Mouse (Mus musculus) liver, embryonic 12.5 days (tissue): ENCODE data around the gene Tsen2. TPM values are rescaled to one million over a fixed set of nuclear protein-coding genes. Genes with fewer than 3 reads are reported as not detected.

Source experiments
- ATAC-seq: fragments of 200-750 bp; cut with Nextera tagmentation; 2 replicates; pipeline ENCODE4 v1.8.0; 2017; ENCODE audit warnings: moderate number of reproducible peaks, mild to moderate bottlenecking, moderate library complexity
- H3K27ac ChIP-seq: fragments of 300-500 bp; sonication (generic); 2 replicates; pipeline ENCODE4 v1.5.1; 2016; ENCODE audit warnings: mild to moderate bottlenecking
- H3K27me3 ChIP-seq: fragments of 300-500 bp; sonication (generic); replicated peaks from 2 replicates; pipeline ENCODE4 v1.6.1; 2016; ENCODE audit warnings: mild to moderate bottlenecking, moderate library complexity
- H3K36me3 ChIP-seq: fragments of 300-500 bp; sonication (generic); 2 replicates; pipeline ENCODE4 v1.6.1; 2016; ENCODE audit warnings: mild to moderate bottlenecking, moderate library complexity
- H3K4me1 ChIP-seq: fragments of 300-500 bp; sonication (generic); 2 replicates; pipeline ENCODE4 v1.6.1; 2016
- H3K4me2 ChIP-seq: fragments of 300-500 bp; sonication (generic); 2 replicates; pipeline ENCODE4 v1.6.1; 2016; ENCODE audit warnings: mild to moderate bottlenecking, moderate library complexity
- H3K4me3 ChIP-seq: fragments of 300-500 bp; sonication (generic); 2 replicates; pipeline ENCODE4 v1.5.1; 2016; ENCODE audit warnings: mild to moderate bottlenecking, moderate library complexity
- H3K9ac ChIP-seq: fragments of 300-500 bp; sonication (generic); 2 replicates; pipeline ENCODE4 v1.6.1; 2016; ENCODE audit warnings: mild to moderate bottlenecking, moderate library complexity
- H3K9me3 ChIP-seq: fragments of 300-500 bp; sonication (generic); replicated peaks from 2 replicates; pipeline ENCODE4 v1.6.1; 2016; ENCODE audit warnings: mild to moderate bottlenecking, moderate library complexity
- WGBS: fragments of 180-500 bp; shearing (Covaris S2); methylation state at CpG from one replicate; pipeline ENCODE4 v1.1.7; 2016; ENCODE audit not compliant: insufficient replicate concordance; 5-methylcytosine and 5-hydroxymethylcytosine counted together
- polyA plus RNA-seq: library from polyadenylated mRNA; unstranded; fragments of >200 nt; fragmentation: Nextera tagmentation; extraction: Ambion mirVana; gene quantifications from 2 replicates; pipeline ENCODE4 v1.2.1, GENCODE M21; 2016

Gene Tsen2
- polyA plus RNA-seq, 1 experiment from 2014 or later = 20.7 TPM

DNA sequence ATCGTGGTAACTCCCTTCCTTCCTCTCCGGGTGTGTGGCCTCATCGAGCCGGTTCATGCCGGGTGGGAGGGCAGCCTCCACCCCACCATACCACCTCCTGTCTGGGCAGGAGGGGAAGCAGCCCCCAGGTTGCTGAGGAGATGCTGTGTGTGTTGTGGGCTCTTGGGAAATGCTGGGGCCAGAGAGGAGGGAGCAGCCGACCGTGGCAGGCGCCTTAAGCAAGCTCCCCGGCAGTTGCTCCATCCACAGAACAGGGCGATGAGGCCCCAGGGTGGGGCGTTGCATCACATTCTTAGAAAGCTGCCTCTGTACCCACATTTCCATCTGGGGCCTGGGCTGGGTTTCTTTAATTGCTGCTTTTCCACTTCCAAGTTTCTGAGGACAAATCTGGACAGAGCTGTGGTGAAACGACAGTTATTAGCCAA, 25.2 kb upstream of the Tsen2 start:
- 22% methylated on average over 12 of the region's 12 CpGs for whole genome bisulfite sequencing
- peak overlapping the region; percentile 41 for H3K4me2 ChIP-seq
- H3K9ac ChIP-seq = no peak overlapping the region
- H3K36me3 ChIP-seq = no peaks in the 10 kb centered on the region
- no peak overlapping the region for H3K27ac ChIP-seq
- peak; percentile 44; the same call in 1 of the 2 replicates for ATAC-seq
- peaks cover 7% of the 10 kb centered on the region for H3K27me3 ChIP-seq
- H3K4me1 ChIP-seq = peaks cover 37% of the 10 kb centered on the region
- H3K9me3 ChIP-seq = no peaks in the 10 kb centered on the region
- no peak overlapping the region; the same call in 1 of the 2 replicates for H3K4me3 ChIP-seq

DNA sequence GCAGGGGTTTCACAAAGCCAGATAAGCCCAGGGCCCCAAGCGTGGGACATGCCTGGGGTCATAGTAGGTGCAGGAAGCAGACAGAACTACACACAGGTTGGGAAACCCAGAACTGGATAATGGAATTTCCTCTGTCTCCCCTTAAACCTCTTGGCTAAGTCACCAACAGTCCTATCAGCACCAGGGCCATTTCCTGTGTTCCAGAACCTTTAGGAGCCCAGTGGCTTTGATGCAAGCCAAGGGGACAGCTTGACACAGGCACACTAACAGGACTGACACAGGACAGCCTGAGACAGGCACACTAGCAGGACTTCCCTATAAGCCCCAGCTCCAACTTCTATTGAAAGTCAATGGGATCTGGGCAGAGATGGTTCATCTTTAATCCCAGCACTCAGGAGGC, 22.5 kb upstream of the Tsen2 start:
- no peak overlapping the region for H3K4me3 ChIP-seq
- no peak overlapping the region for H3K9ac ChIP-seq
- no peaks in the 10 kb centered on the region for H3K9me3 ChIP-seq
- no peaks in the 10 kb centered on the region for H3K36me3 ChIP-seq
- no peak overlapping the region for H3K4me2 ChIP-seq
- peaks cover 41% of the 10 kb centered on the region for H3K4me1 ChIP-seq
- peaks cover 7% of the 10 kb centered on the region for H3K27me3 ChIP-seq
- WGBS = 28% methylated on average over 1 of the region's 1 CpGs
- H3K27ac ChIP-seq = no peak overlapping the region
- no peak for ATAC-seq

DNA sequence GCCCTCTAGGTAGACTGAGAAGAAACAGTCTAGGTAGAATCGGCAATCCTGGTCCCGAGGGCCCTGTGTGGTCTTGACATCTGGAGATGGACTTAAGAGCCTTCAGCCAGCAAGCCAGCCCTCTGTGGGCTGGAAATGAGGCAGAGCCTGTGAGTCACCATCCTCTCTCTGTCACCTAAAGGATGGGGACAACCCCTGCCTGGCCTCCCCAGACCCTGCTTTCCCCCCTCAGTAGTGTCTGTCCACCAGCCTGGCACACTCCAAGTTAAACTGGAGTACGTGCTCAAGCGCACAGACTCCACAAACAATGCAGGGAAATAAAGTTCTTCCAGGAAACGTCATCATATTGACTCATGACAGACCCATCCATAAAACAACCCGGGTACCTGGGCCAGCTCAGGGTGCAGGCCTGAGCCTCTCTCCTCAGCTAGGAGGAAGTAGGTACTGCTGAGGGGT, 21.7 kb upstream of the Tsen2 start:
- H3K27me3 ChIP-seq = peaks cover 7% of the 10 kb centered on the region
- peaks cover 47% of the 10 kb centered on the region for H3K4me1 ChIP-seq
- H3K27ac ChIP-seq = no peak overlapping the region
- no peaks in the 10 kb centered on the region for H3K9me3 ChIP-seq
- no peaks in the 10 kb centered on the region for H3K36me3 ChIP-seq
- H3K4me2 ChIP-seq = no peak overlapping the region
- WGBS = 58% methylated on average over 6 of the region's 6 CpGs
- ATAC-seq = no peak
- H3K4me3 ChIP-seq = no peak overlapping the region
- no peak overlapping the region for H3K9ac ChIP-seq

DNA sequence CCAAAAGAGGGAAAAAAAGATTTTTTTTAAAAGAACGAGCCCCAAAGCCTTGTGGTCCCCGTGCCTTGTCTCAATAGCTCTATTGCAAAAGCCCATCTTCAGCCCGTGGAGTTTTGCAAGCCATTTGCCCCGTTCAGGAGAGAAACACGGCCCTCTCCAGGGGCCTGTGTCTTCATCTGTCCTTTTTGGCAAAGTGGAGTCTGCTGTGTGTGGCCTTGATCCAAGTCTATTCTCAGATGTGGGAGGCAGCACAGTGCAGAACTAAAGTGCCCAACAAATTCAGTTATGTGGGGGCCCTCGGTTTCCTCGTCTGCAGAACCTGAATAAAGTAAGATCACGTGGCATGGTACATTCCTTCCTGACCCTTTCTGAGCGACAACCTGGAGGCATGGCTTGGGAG, 21.3 kb upstream of the Tsen2 start:
- Histone ChIP-seq H3K9me3 (no peaks in the 10 kb centered on the region), H3K27me3 (peaks cover 7% of the 10 kb centered on the region), H3K27ac (no peak overlapping the region), H3K4me3 (no peak overlapping the region), H3K36me3 (no peaks in the 10 kb centered on the region), H3K4me1 (peaks cover 48% of the 10 kb centered on the region), H3K4me2 (no peak overlapping the region), H3K9ac (no peak overlapping the region)
- no peak for ATAC-seq
- 56% methylated on average over 9 of the region's 9 CpGs for WGBS

DNA sequence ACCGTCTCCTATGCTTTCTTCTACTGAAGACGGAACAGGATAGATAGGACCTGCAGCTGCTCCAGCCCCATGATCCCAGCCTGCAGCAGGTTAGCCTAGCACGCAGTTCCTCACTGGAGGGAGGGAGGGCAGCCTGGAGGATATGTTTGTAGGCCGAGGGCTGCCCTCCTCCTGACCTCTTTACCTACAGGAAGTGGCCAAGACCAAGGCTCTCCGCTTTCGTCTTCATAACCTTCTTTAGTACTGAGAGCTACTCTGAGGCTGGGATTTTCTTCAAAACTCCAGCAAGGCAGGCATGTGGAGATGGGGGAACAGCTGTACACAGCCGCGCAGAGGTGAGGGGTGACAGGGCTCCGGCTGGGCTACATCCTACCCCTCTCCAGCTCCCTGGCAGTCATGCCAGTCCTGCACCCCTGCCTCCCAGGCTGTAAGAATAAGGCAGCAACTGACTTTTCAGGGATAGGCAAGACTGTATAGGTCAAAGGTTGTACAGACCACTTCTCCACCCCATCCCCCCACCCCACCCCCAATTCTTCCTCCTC, 19.9 kb upstream of the Tsen2 start:
- no peaks in the 10 kb centered on the region for H3K9me3 ChIP-seq
- WGBS = 65% methylated on average over 9 of the region's 9 CpGs
- H3K4me3 ChIP-seq = no peak overlapping the region
- no peaks in the 10 kb centered on the region for H3K36me3 ChIP-seq
- H3K9ac ChIP-seq = no peak overlapping the region
- H3K27me3 ChIP-seq = peaks cover 3% of the 10 kb centered on the region
- H3K27ac ChIP-seq = no peak overlapping the region
- peaks cover 35% of the 10 kb centered on the region for H3K4me1 ChIP-seq
- H3K4me2 ChIP-seq = no peak overlapping the region
- no peak for ATAC-seq

DNA sequence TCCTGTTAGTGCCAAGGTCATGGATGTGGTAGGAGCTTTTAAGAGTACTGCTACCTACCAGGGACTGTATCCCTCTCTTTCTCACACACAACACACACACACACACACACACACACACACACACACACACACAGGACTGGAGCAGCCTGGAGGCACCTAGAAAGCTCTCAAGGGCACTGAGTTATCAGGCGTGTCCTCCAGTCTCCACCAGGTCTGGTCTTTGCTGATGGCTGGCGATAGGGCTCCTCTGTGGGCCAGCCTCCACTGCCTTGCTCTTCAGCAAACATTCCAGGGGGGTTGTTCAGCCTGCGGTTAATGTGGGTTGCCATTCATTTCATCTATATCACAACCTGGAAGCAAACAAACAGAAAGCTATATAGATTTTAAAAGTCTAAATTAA, 17.0 kb upstream of the Tsen2 start:
- no peak overlapping the region for H3K4me3 ChIP-seq
- no peaks in the 10 kb centered on the region for H3K9me3 ChIP-seq
- H3K36me3 ChIP-seq = no peaks in the 10 kb centered on the region
- H3K27ac ChIP-seq = no peak overlapping the region
- H3K9ac ChIP-seq = no peak overlapping the region
- H3K27me3 ChIP-seq = no peaks in the 10 kb centered on the region
- no peak overlapping the region for H3K4me2 ChIP-seq
- peaks cover 24% of the 10 kb centered on the region for H3K4me1 ChIP-seq
- 33% methylated on average over 3 of the region's 3 CpGs for WGBS
- ATAC-seq = peak; percentile 83

DNA sequence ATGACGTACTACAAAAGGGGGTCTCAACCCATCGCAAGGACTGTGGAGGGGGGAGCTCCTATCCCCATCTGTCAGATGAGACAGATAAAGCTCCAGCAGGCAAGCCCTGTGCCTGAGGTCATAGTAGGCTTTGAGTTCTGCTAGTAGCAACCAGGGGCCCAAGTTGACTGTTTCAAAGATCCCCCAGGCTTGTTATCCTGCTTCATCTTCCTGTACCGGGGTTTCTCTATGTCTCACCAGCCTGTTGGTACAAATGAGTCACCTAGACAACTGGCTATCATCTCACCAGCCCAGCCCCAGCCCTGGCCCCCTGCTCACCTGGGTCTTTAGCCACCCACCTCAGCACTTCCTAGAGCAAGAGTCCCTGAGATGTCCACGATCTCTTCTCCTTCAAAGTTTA, 16.1 kb upstream of the Tsen2 start:
- WGBS = 72% methylated on average over 4 of the region's 4 CpGs
- Histone ChIP-seq H3K4me2 (no peak overlapping the region), H3K9ac (no peak overlapping the region), H3K9me3 (no peaks in the 10 kb centered on the region), H3K36me3 (no peaks in the 10 kb centered on the region), H3K27ac (no peak overlapping the region), H3K4me1 (peaks cover 24% of the 10 kb centered on the region), H3K27me3 (no peaks in the 10 kb centered on the region), H3K4me3 (no peak overlapping the region)
- no peak for ATAC-seq

DNA sequence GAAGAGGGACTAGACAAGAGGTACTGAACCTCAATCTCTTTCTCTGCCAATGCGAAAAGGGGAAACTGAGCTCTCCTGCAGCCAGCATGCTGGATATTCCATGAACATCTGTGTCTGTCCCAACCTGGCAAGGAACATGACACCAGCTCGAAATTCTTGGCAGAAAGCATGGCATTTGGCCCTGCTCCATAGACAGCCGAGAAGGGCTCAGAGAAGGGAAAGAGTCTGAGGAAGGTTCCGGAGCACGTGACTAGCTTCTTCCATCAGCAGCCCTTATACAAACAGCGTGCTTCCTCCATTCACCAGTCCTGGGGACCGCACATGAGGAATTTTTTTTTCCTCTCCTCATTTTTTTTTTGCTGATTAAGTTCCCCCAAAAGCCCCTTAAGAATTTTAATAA, 9.8 kb upstream of the Tsen2 start:
- H3K4me3 ChIP-seq = no peak overlapping the region
- H3K4me1 ChIP-seq = peaks cover 5% of the 10 kb centered on the region; the same call in 1 of the 2 replicates
- ATAC-seq = no peak
- no peak overlapping the region for H3K4me2 ChIP-seq
- no peak overlapping the region for H3K9ac ChIP-seq
- no peaks in the 10 kb centered on the region for H3K9me3 ChIP-seq
- no peak overlapping the region for H3K27ac ChIP-seq
- no peaks in the 10 kb centered on the region for H3K36me3 ChIP-seq
- no peaks in the 10 kb centered on the region for H3K27me3 ChIP-seq
- 68% methylated on average over 7 of the region's 7 CpGs for WGBS

DNA sequence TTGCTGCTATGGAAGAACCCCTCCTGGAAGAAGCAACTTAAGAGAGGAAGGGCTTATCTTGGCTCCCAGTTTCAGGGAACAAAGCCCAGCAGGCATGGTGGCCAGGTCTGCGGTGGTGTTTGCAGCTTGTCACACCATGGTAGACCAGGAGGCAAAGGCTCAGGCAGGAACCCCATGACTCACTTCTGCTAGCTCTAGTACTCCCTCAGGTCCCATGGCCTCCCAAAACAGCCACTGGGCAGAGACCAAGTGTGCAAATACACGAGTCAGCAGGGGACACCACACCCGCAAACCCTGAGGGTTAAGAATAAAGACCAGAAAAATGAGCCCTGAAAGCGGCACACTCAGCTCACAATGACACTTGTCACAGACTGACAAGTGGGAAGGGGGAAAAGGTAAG, 8.3 kb upstream of the Tsen2 start:
- Histone ChIP-seq H3K4me1 (peaks cover 5% of the 10 kb centered on the region; the same call in 1 of the 2 replicates), H3K27me3 (0 out of 2 replicates have a peak, but pooled peaks cover 3% of the 10 kb centered on the region), H3K36me3 (no peaks in the 10 kb centered on the region), H3K4me3 (no peak overlapping the region), H3K9me3 (no peaks in the 10 kb centered on the region), H3K9ac (no peak overlapping the region), H3K27ac (no peak overlapping the region), H3K4me2 (no peak overlapping the region)
- 57% methylated on average over 4 of the region's 4 CpGs for WGBS
- no peak for ATAC-seq

DNA sequence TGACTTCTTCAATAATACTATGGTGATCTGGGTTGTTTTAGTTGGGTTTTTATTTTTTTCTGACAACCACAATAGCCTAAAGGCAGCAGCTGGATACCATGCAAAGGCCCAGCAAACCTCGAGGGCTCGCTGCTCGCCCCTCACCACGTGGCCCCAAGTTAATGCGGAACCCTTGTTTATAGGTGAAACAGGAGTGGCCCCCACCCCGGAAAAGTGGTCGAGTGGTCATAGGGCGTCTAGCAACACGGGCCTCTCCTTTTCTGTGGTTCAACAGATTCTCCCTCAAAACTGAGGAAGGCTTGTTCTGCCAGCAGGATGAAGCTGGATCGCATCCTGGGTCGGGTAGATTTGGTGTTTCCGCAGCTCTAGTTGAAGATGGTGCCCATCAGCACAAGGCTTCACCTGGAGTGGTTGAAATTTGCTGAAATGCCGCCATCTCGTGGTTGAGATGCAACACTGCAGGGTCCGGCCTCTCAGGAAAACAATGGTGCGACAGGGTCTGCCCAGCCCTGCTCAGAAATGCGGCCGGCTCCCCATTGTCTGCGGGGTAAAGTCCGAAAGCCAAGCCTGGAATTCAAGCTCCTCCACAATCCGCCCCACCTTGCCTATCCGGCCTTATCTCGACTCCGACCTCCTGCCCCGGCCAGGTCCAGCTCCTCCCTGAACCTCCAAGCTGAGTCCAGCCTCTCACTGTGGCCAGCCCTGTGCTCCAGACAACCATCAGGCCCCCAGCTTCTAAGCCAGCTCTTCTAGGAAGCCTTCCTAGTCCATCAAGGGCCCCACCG, 5.6 kb upstream of the Tsen2 start:
- peak; percentile 58 for ATAC-seq
- peak overlapping the region; percentile 56 for H3K4me2 ChIP-seq
- 0 out of 2 replicates have a peak, but pooled peaks cover 3% of the 10 kb centered on the region for H3K27me3 ChIP-seq
- no peaks in the 10 kb centered on the region for H3K9me3 ChIP-seq
- no peaks in the 10 kb centered on the region for H3K36me3 ChIP-seq
- 0 out of 2 replicates have a peak overlapping the region, but pooled peaks have one; percentile 45 for H3K9ac ChIP-seq
- no peak overlapping the region for H3K27ac ChIP-seq
- 18% methylated on average over 26 of the region's 26 CpGs for WGBS
- H3K4me3 ChIP-seq = 0 out of 2 replicates have a peak overlapping the region, but pooled peaks have one; percentile 20
- peaks cover 24% of the 10 kb centered on the region for H3K4me1 ChIP-seq

DNA sequence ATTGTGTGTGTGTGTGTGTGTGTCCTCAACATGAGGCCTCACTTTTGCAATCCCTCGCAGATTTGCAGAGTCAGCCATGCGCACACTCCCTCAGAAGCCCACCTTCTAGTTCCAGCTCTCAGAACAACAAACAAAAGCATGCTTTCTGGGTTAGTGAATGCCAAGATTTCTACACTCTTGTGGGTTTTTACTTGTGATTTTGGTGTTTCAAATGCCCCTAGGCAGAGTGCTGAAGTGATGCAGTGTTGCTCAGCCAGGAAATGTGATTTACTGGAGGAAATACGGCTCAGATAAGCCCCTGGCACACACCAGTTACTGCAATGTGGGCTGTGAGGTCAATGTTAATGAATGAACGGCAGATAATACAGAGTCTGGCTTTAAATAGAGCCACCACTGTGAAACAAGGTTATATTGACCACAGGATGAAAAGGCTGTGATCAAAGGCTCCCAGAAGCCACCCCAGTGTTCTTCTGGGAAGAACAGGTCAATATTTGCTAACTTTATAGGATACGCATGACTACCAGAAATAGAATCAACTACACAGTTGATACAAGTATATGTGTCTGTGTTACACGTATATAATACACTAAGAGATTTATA, 2.7 kb upstream of the Tsen2 start:
- no peaks in the 10 kb centered on the region for H3K9me3 ChIP-seq
- ATAC-seq = no peak
- H3K27ac ChIP-seq = 0 out of 2 replicates have a peak overlapping the region, but pooled peaks have one; percentile 4
- WGBS = 43% methylated on average over 6 of the region's 6 CpGs
- H3K4me1 ChIP-seq = peaks cover 46% of the 10 kb centered on the region
- no peak overlapping the region for H3K4me2 ChIP-seq
- no peak overlapping the region for H3K9ac ChIP-seq
- no peak overlapping the region for H3K4me3 ChIP-seq
- H3K27me3 ChIP-seq = 0 out of 2 replicates have a peak, but pooled peaks cover 3% of the 10 kb centered on the region
- H3K36me3 ChIP-seq = 0 out of 2 replicates have a peak, but pooled peaks cover 5% of the 10 kb centered on the region

DNA sequence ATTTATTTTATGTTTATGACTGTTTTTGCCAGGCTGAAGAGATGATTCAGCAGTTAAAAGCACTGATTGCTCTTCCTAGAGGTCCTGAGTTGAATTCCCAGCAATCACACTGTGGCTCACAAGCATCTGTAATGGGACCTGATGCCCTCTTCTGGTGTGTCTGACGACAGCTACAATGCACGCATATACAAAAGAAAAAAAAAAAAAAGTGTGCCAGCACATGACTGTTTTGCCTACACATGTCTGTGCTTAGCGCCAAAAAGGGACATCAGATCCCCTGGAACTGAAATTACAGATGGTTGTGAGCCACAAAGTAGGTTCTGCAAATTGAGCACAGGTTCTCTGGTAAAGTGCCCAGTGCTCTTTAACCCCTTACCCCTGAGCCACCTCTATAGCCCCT, 2.1 kb upstream of the Tsen2 start:
- Histone ChIP-seq H3K4me1 (peaks cover 48% of the 10 kb centered on the region), H3K9me3 (no peaks in the 10 kb centered on the region), H3K4me3 (no peak overlapping the region), H3K27me3 (0 out of 2 replicates have a peak, but pooled peaks cover 3% of the 10 kb centered on the region), H3K27ac (no peak overlapping the region), H3K9ac (no peak overlapping the region), H3K36me3 (0 out of 2 replicates have a peak, but pooled peaks cover 8% of the 10 kb centered on the region), H3K4me2 (no peak overlapping the region)
- WGBS = 59% methylated on average over 3 of the region's 3 CpGs
- no peak for ATAC-seq
